Mouse (Mus musculus) c-Kit-positive CD71-positive TER-119-negative erythroid progenitor cells, embryonic 14.5 days (primary cell): ENCODE measurements around the gene Olfr143.

Source experiments
- DNase-seq: peaks from one replicate; pipeline ENCODE4 v3.0.0-alpha.2; 2013; ENCODE audit warnings: low read depth

Olfr143 gene

GRCm38 (mm10) chr9:38252474-38252873, at the start of gene Olfr143:
Olfr143 (plus strand) TSS chr9:38252774.
- no peak for DNase-seq

GRCm38 (mm10) chr9:38208065-38208464, 44.5 kb upstream of the Olfr143 start, which contains the start of gene Olfr893:
Olfr893 (plus strand) TSS chr9:38208365.
- no peak for DNase-seq

GRCm38 (mm10) chr9:38217755-38218154, 34.8 kb upstream of the Olfr143 start, which contains the start of gene Olfr894:
Olfr894 (plus strand) TSS chr9:38218055.
- no peak for DNase-seq

GRCm38 (mm10) chr9:38267551-38267950, 15.0 kb downstream of the Olfr143 start, which contains the start of gene Olfr895:
Olfr895 (plus strand) TSS chr9:38267851.
- no peak for DNase-seq

- no peak for DNase-seq
Measured at GRCm38 (mm10) chr9:38290807-38291206, 38.2 kb downstream of the Olfr143 start, which contains the start of gene Olfr896-ps1. Olfr896-ps1 (plus strand) TSS chr9:38291107.
